Mouse (Mus musculus) C2C12 (cell line): ENCODE measurements around the gene Hmgcl.

Experiments used
- CTCF ChIP-seq: IDR thresholded peaks from one replicate; pipeline ENCODE4 v1.5.1; 2011; ENCODE audit not compliant: control insufficient read depth, insufficient read depth, insufficient read length
- FOSL1 ChIP-seq: IDR thresholded peaks from one replicate; pipeline ENCODE4 v1.8.0; 2011; ENCODE audit warnings: mild to moderate bottlenecking, low read length; ENCODE audit not compliant: poor library complexity, insufficient read depth, severe bottlenecking
- MYOD1 ChIP-seq: IDR thresholded peaks from one replicate; pipeline ENCODE4 v1.6.1; 2011; ENCODE audit warnings: low read depth; ENCODE audit not compliant: control insufficient read depth, insufficient read length

DNA sequence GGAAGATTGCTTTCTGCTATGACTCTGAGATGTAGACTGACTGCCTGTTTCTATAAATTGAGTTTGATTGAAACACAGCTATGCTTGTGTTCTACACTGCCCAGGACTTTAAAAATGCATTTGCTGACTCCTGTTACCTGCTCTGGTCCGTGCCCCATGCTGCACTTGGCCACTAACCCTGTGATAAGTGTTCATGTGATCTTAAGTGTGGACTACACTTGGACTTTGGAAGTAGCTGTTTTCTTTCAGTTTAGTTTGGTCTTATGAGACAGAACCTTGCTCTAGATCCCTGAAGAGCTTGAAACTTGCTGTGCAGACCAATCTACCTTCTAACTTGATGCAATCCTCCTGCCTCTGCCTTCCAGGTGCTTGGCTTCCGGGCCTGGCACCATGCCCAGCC, 21.8 kb upstream of the Hmgcl start:
- TF ChIP-seq CTCF (no peak), FOSL1 (no peak), MYOD1 (no peak)
